7 mouse cellular contexts compared by ENCODE assay signal in the genomic region with DNA sequence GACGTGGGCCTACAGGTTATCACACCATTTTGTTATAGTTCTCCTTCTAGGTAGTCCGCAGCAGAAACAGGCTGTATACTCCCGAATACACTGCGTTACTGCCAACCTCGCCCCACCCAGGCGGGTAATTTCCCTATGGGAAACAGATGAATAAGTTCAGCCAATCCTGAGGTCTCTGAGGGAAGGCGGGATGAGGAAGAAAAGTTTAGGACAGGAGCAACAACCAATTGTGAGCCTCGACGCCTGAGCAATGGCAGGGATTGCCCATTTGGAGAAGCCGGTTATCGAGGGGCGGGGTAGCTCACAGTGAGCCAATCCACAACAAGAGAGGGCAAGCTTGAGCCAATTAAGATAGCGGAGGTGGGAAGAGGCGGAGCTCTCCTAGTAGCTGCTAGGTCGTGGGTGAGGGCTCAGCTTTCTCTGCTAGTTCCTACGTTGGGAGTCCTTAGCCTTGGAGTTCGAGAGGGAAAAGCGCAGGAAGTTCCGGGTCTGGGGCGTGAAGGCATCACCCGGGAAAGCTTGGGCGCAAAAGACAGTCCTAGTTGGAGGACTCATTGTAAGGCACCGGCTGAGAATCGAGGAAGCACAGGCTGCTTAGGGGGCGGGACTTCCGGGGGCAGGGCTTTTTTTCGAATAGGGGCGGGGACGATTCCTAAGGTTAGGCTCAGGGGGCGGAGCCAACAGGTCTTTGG. TPM values are rescaled to one million over a fixed set of nuclear protein-coding genes. Genes with fewer than 3 reads are reported as not detected.
A peak's percentile ranks its signal among the peaks of the same experiment; 100 is the strongest.
DNase-seq lines count a peak whose midpoint lies in the region; ATAC-seq lines count a peak whose summit lies in the region.

A gene (plus strand): TSS at position 426 of the 692 bp plus-strand sequence.

- ATAC-seq in intestine, embryonic 15.5 days = peak; percentile 98

- DNase-seq in adrenal gland, adult 2 months = peak; percentile 96
- peak; percentile 93 for DNase-seq in embryo, embryonic 11.5 days (ENCODE audit: low read depth, low spot score)
- peak; percentile 87 to 90 for DNase-seq in gastrocnemius, postnatal 36 days
- peak; percentile 96 to 99 for DNase-seq in left cerebral cortex, postnatal 25 days (ENCODE audit: low spot score in 2 of 2)
- DNase-seq in midbrain, embryonic 10.5 days (ENCODE audit: low spot score) = peak; percentile 96
- peak; percentile 80 for DNase-seq in right cerebral cortex, postnatal 4 days

- WGBS in intestine, embryonic 15.5 days = under 1% methylated on average over 30 of the region's 30 CpGs
- WGBS in midbrain, embryonic 10.5 days = under 1% methylated on average over 30 of the region's 30 CpGs

- no peaks in the 10 kb centered on the region for H3K27me3 ChIP-seq in intestine, embryonic 15.5 days (replicated peaks)
- H3K27me3 ChIP-seq in midbrain, embryonic 10.5 days (ENCODE audit: low read depth, poor library complexity, severe bottlenecking) = no peaks in the 10 kb centered on the region

- H3K9ac ChIP-seq in intestine, embryonic 15.5 days = peak within 1 kb of the TSS; percentile 59

- peak within 1 kb of the TSS; percentile 73 for H3K4me2 ChIP-seq in intestine, embryonic 15.5 days (replicated peaks)

- peak within 1 kb of the TSS; percentile 62 for H3K4me3 ChIP-seq in intestine, embryonic 15.5 days (replicated peaks)
- H3K4me3 ChIP-seq in midbrain, embryonic 10.5 days = peak within 1 kb of the TSS; percentile 71

- H3K9me3 ChIP-seq in intestine, embryonic 15.5 days = no peaks in the 10 kb centered on the region
- H3K9me3 ChIP-seq in midbrain, embryonic 10.5 days (replicated peaks) = no peaks in the 10 kb centered on the region

- intact Hi-C loops in gastrocnemius, postnatal 36 days (cut with DNase I) = no loop called here
- intact Hi-C loops in left cerebral cortex, postnatal 25 days (cut with DNase I) = loop anchor here (2.0 kb wide), 1 partner anchor 17 kb away; a partner anchor contains a TSS

- H3K36me3 ChIP-seq in intestine, embryonic 15.5 days = no peaks in the 10 kb centered on the region
- H3K36me3 ChIP-seq in midbrain, embryonic 10.5 days = peaks cover 40% of the 10 kb centered on the region

- peaks cover 11% of the 10 kb centered on the region for H3K4me1 ChIP-seq in intestine, embryonic 15.5 days (replicated peaks)
- peaks cover 29% of the 10 kb centered on the region for H3K4me1 ChIP-seq in midbrain, embryonic 10.5 days

- peak within 1 kb of the TSS; percentile 88 for H3K27ac ChIP-seq in intestine, embryonic 15.5 days
- peak within 1 kb of the TSS; percentile 91 for H3K27ac ChIP-seq in midbrain, embryonic 10.5 days (replicated peaks)

RNA-seq across cellular contexts. Expression of the gene that starts here (rescaled TPM):
- total RNA-seq in adrenal gland, adult 2 months (2021) = 1 to 10 TPM; 2.1 to 3.4 TPM
- polyA plus RNA-seq in adrenal gland, adult 2 months (2012; rRNA removed) = 1.9 and 2.4 TPM in 2 replicates
- under 1 TPM; 0.42 to 0.74 TPM for total RNA-seq in gastrocnemius, postnatal 36 days (2021)
- 4.0 and 4.6 TPM in 2 replicates for polyA plus RNA-seq in intestine, embryonic 15.5 days (2015; fragmentation: Nextera tagmentation; extraction: Ambion mirVana)
- total RNA-seq in left cerebral cortex, postnatal 25 days (2021) = 1 to 10 TPM; 5.9 to 7.1 TPM
- polyA plus RNA-seq in midbrain, embryonic 10.5 days (2016; fragmentation: Nextera tagmentation; extraction: Ambion mirVana) = 7.5 and 7.8 TPM in 2 replicates

Comparison
In these comparisons a context has a peak if more than half of its experiments do, and no peak if none do; other contexts are left out.
1. Peak in every context shown above with its lines: DNase-seq, ATAC-seq, H3K4me3 ChIP-seq and H3K27ac ChIP-seq.
2. Peak in DNase-seq in gastrocnemius, postnatal 36 days; RNA of the gene not detected or under 1 TPM.